Mouse (Mus musculus) MEL (cell line): ENCODE data around the gene Psors1c2. TPM values are rescaled to one million over a fixed set of nuclear protein-coding genes. Genes with fewer than 3 reads are reported as not detected.

ENCODE experiments used
- DNase-seq: peaks from one replicate; pipeline ENCODE4 v3.0.0; 2011; ENCODE audit warnings: low read depth, low spot score
- H3K27ac ChIP-seq: 2 replicates; pipeline ENCODE4 v1.5.1; 2012; ENCODE audit warnings: low read depth, mild to moderate bottlenecking, control low read depth, low read length, moderate library complexity; ENCODE audit not compliant: control insufficient read depth
- H3K27me3 ChIP-seq, 2 experiments: fragments of 150-350 bp in 1 of 2; sonication (generic) in 1 of 2; 2 replicates each; pipeline ENCODE4 v1.6.1; 2012; ENCODE audit warnings: low read length in 2 of 2, mild to moderate bottlenecking in 2 of 2, improper control_type of control experiment in 1 of 2, moderate library complexity in 1 of 2; ENCODE audit not compliant: insufficient read depth in 2 of 2, control insufficient read depth in 1 of 2
- H3K36me3 ChIP-seq, 2 experiments: 2 replicates each; pipeline ENCODE4 v1.6.1; 2012 to 2014; ENCODE audit warnings: low read length in 2 of 2, improper control_type of control experiment in 1 of 2, inconsistent platforms in 1 of 2, mild to moderate bottlenecking in 1 of 2; ENCODE audit not compliant: insufficient read depth in 2 of 2, control insufficient read depth in 1 of 2
- H3K4me1 ChIP-seq, 2 experiments: fragments of 150-350 bp in 1 of 2; sonication (generic) in 1 of 2; 2 replicates each; pipeline ENCODE4 v1.6.1; 2012; ENCODE audit warnings: low read length in 2 of 2, improper control_type of control experiment in 1 of 2, mild to moderate bottlenecking in 1 of 2; ENCODE audit not compliant: insufficient read depth in 2 of 2, control insufficient read depth in 1 of 2
- H3K4me3 ChIP-seq, 2 experiments: fragments of 150-350 bp in 1 of 2; sonication (generic) in 1 of 2; 2 replicates each; pipeline ENCODE4 v1.5.1; 2012; ENCODE audit warnings: low read depth in 2 of 2, low read length in 2 of 2, mild to moderate bottlenecking in 2 of 2, moderate library complexity in 2 of 2, control low read depth in 1 of 2, improper control_type of control experiment in 1 of 2; ENCODE audit not compliant: control insufficient read depth in 1 of 2, insufficient read depth in 1 of 2
- H3K79me2 ChIP-seq: 2 replicates; pipeline ENCODE4 v1.6.1; 2012; ENCODE audit warnings: mild to moderate bottlenecking, low read length, moderate library complexity; ENCODE audit not compliant: control insufficient read depth, poor library complexity, insufficient read depth
- H3K9ac ChIP-seq: 2 replicates; pipeline ENCODE4 v1.6.1; 2012; ENCODE audit warnings: low read depth, mild to moderate bottlenecking, control low read depth, low read length, moderate library complexity; ENCODE audit not compliant: control insufficient read depth, poor library complexity, severe bottlenecking
- H3K9me3 ChIP-seq: fragments of 150-350 bp; sonication (generic); replicated peaks from 2 replicates; pipeline ENCODE4 v1.6.1; 2012; ENCODE audit warnings: mild to moderate bottlenecking, low read length, improper control_type of control experiment, moderate library complexity; ENCODE audit not compliant: insufficient read depth
- CHD1 ChIP-seq: IDR thresholded peaks from 2 replicates; pipeline ENCODE4 v1.6.1; 2012; ENCODE audit warnings: low read depth, mild to moderate bottlenecking, inconsistent platforms, low read length, improper control_type of control experiment
- CHD2 ChIP-seq: IDR thresholded peaks from 2 replicates; pipeline ENCODE4 v1.6.1; 2011; ENCODE audit warnings: low read length, improper control_type of control experiment
- CTCF ChIP-seq, 3 experiments: IDR thresholded peaks in 2 of 3; conservative IDR thresholded peaks in 1 of 3; 2 replicates each; pipeline ENCODE4 v1.5.1; 2011 to 2012; ENCODE audit warnings: low read length in 3 of 3, low read depth in 2 of 3, mild to moderate bottlenecking in 2 of 3, improper control_type of control experiment in 1 of 3, inconsistent platforms in 1 of 3, mixed read lengths in 1 of 3, moderate library complexity in 1 of 3; ENCODE audit not compliant: control insufficient read depth in 1 of 3, insufficient read depth in 1 of 3, poor library complexity in 1 of 3, severe bottlenecking in 1 of 3
- E2F4 ChIP-seq: IDR thresholded peaks from 2 replicates; pipeline ENCODE4 v1.6.1; 2011; ENCODE audit warnings: low read depth, low read length, improper control_type of control experiment, borderline replicate concordance
- ELF1 ChIP-seq: IDR thresholded peaks from 2 replicates; pipeline ENCODE4 v1.6.1; 2014; ENCODE audit warnings: low read depth, mild to moderate bottlenecking, inconsistent platforms, low read length, improper control_type of control experiment, moderate library complexity
- ETS1 ChIP-seq: IDR thresholded peaks from 2 replicates; pipeline ENCODE4 v1.6.1; 2012; ENCODE audit warnings: low read depth, mild to moderate bottlenecking, inconsistent platforms, low read length, improper control_type of control experiment, moderate library complexity
- GATA1 ChIP-seq: IDR thresholded peaks from 2 replicates; pipeline ENCODE4 v1.6.1; 2011; ENCODE audit warnings: low read depth, low read length, improper control_type of control experiment
- KAT2A ChIP-seq: conservative IDR thresholded peaks from 2 replicates; pipeline ENCODE4 v1.6.1; 2012; ENCODE audit warnings: low read depth, low read length, improper control_type of control experiment, inconsistent platforms
- MAFK ChIP-seq: IDR thresholded peaks from 2 replicates; pipeline ENCODE4 v1.6.1; 2011; ENCODE audit warnings: low read depth, mild to moderate bottlenecking, low read length, improper control_type of control experiment, borderline replicate concordance
- MAX ChIP-seq: IDR thresholded peaks from 2 replicates; pipeline ENCODE4 v1.6.1; 2011; ENCODE audit warnings: low read length, improper control_type of control experiment
- MXI1 ChIP-seq: IDR thresholded peaks from 2 replicates; pipeline ENCODE4 v1.6.1; 2011; ENCODE audit warnings: mild to moderate bottlenecking, low read depth, low read length, improper control_type of control experiment
- MYB ChIP-seq: IDR thresholded peaks from 2 replicates; pipeline ENCODE4 v1.6.1; 2011; ENCODE audit warnings: mild to moderate bottlenecking, low read depth, low read length, improper control_type of control experiment
- NELFE ChIP-seq: IDR thresholded peaks from 2 replicates; pipeline ENCODE4 v1.6.1; 2011; ENCODE audit warnings: low read depth, low read length, improper control_type of control experiment
- NRF1 ChIP-seq: IDR thresholded peaks from 2 replicates; pipeline ENCODE4 v1.6.1; 2014; ENCODE audit warnings: low read depth, mild to moderate bottlenecking, inconsistent platforms, low read length, improper control_type of control experiment, moderate library complexity; ENCODE audit not compliant: poor library complexity, insufficient read depth, severe bottlenecking
- POLR2A ChIP-seq, 2 experiments: IDR thresholded peaks; 2 replicates each; pipeline ENCODE4 v1.6.1; 2011 to 2012; ENCODE audit warnings: low read length in 2 of 2, mild to moderate bottlenecking in 2 of 2, control low read depth in 1 of 2, improper control_type of control experiment in 1 of 2, low read depth in 1 of 2, moderate library complexity in 1 of 2; ENCODE audit not compliant: control insufficient read depth in 1 of 2, insufficient read depth in 1 of 2, poor library complexity in 1 of 2
- POLR2AphosphoS2 ChIP-seq: IDR thresholded peaks from 2 replicates; pipeline ENCODE4 v1.6.1; 2011; ENCODE audit warnings: low read length, improper control_type of control experiment
- RCOR1 ChIP-seq: IDR thresholded peaks from 2 replicates; pipeline ENCODE4 v1.6.1; 2012; ENCODE audit warnings: low read depth, mild to moderate bottlenecking, inconsistent platforms, low read length, improper control_type of control experiment
- TAL1 ChIP-seq: IDR thresholded peaks from 2 replicates; pipeline ENCODE4 v1.6.1; 2012; ENCODE audit warnings: mild to moderate bottlenecking, inconsistent platforms, low read length, moderate library complexity, mixed read lengths
- UBTF ChIP-seq: IDR thresholded peaks from 2 replicates; pipeline ENCODE4 v1.6.1; 2012; ENCODE audit warnings: low read depth, mild to moderate bottlenecking, inconsistent platforms, low read length, improper control_type of control experiment, moderate library complexity, borderline replicate concordance; ENCODE audit not compliant: insufficient read depth
- USF1 ChIP-seq: IDR thresholded peaks from 2 replicates; pipeline ENCODE4 v1.6.1; 2014; ENCODE audit warnings: low read depth, mild to moderate bottlenecking, inconsistent platforms, low read length, improper control_type of control experiment, moderate library complexity
- USF2 ChIP-seq, 2 experiments: IDR thresholded peaks; 2 replicates each; pipeline ENCODE4 v1.6.1; 2011 to 2012; ENCODE audit warnings: improper control_type of control experiment in 2 of 2, low read length in 2 of 2, borderline replicate concordance in 1 of 2, inconsistent platforms in 1 of 2, low read depth in 1 of 2, mild to moderate bottlenecking in 1 of 2; ENCODE audit not compliant: insufficient read depth in 1 of 2
- ZC3H11A ChIP-seq: IDR thresholded peaks from 2 replicates; pipeline ENCODE4 v1.6.1; 2012; ENCODE audit warnings: low read depth, mild to moderate bottlenecking, inconsistent platforms, low read length, improper control_type of control experiment
- ZKSCAN1 ChIP-seq: IDR thresholded peaks from 2 replicates; pipeline ENCODE4 v1.6.1; 2012; ENCODE audit warnings: low read depth, mild to moderate bottlenecking, inconsistent platforms, low read length, improper control_type of control experiment, moderate library complexity
- ZMIZ1 ChIP-seq: IDR thresholded peaks from 2 replicates; pipeline ENCODE4 v1.6.1; 2012; ENCODE audit warnings: low read depth, mild to moderate bottlenecking, inconsistent platforms, low read length, improper control_type of control experiment, moderate library complexity
- polyA plus RNA-seq, 2 experiments: library from polyadenylated mRNA; stranded (reverse) in 1 of 2; unstranded in 1 of 2; fragments of >175 nt in 1 of 2; fragments of >200 nt in 1 of 2; gene quantifications; 2 replicates each; pipeline versions ENCODE4 v1.2.1 to v1.2.4; 2012; ENCODE audit warnings: low replicate concordance in 2 of 2, low read depth in 1 of 2; ENCODE audit not compliant: insufficient read length in 2 of 2, insufficient read depth in 1 of 2, missing spikeins in 1 of 2
- total RNA-seq: library from RNA; depleted of rRNA; stranded (reverse); fragments of 300-350 nt; gene quantifications from 2 replicates; pipeline ENCODE4 v1.2.3, GENCODE M21; 2012

Gene Psors1c2
- total and polyA plus RNA-seq, 3 experiments: 0.27 to 1.3 TPM; not detected in 1

DNA sequence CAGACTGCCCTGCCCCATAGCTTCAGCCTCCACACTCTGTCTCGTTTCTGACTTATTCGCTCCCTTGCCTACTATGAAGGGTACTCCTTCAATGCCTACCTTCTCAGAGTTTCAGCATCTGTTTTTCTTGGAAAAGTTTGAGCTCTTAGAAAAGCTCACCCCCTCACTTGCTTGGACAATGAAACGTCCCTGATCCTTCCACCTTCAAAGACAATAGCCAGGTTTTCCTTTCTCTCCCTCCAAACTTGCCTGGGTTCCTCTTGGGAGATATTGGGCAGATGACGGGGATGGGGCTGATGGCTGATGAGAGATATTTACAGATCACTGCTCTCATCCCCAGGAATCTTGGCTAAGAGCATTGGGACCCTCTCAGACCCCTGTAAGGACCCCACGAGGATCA, 21.3 kb downstream of the Psors1c2 start:
- DNase-seq: no peak
- TF ChIP-seq ZMIZ1: no peak
- TF ChIP-seq ETS1: no peak
- TF ChIP-seq USF1: no peak
- no peak for TF ChIP-seq E2F4
- TF ChIP-seq ZC3H11A: no peak
- no peak for TF ChIP-seq GATA1
- no peak for TF ChIP-seq KAT2A
- TF ChIP-seq TAL1: no peak
- no peak for TF ChIP-seq POLR2AphosphoS2
- TF ChIP-seq NRF1: no peak
- no peak for TF ChIP-seq MAFK
- no peak for TF ChIP-seq NELFE
- TF ChIP-seq UBTF: no peak
- no peak for TF ChIP-seq CHD2
- TF ChIP-seq CTCF (IDR thresholded peaks at IDR 0.05 in 2 of 3, conservative IDR thresholded peaks at IDR 0.05 in 1 of 3; ENCODE audit: control insufficient read depth in 1 of 3, insufficient read depth in 1 of 3, low read depth in 2 of 3, low read length in 3 of 3, poor library complexity in 1 of 3, severe bottlenecking in 1 of 3): no peak
- Histone ChIP-seq H3K4me1 (peaks cover 0 to 6% of the 10 kb centered on the region in 2 experiments; a peak in 1 of 4 replicates), H3K36me3 (no peaks in the 10 kb centered on the region), H3K4me3 (no peak overlapping the region), H3K79me2 (no peaks in the 10 kb centered on the region), H3K9me3 (no peaks in the 10 kb centered on the region), H3K9ac (no peak overlapping the region), H3K27me3 (no peaks in the 10 kb centered on the region), H3K27ac (no peak overlapping the region)

GRCm38 (mm10) chr17:35554761-35555397, 21.9 kb downstream of the Psors1c2 start:
- H3K79me2 ChIP-seq: no peaks in the 10 kb centered on the region
- no peak overlapping the region for H3K9ac ChIP-seq
- H3K36me3 ChIP-seq: no peaks in the 10 kb centered on the region
- H3K4me3 ChIP-seq: no peak overlapping the region
- H3K27me3 ChIP-seq: no peaks in the 10 kb centered on the region
- H3K9me3 ChIP-seq: no peaks in the 10 kb centered on the region
- TF ChIP-seq MXI1: no peak
- TF ChIP-seq ELF1: no peak
- no peak for TF ChIP-seq UBTF
- TF ChIP-seq ZC3H11A: no peak
- TF ChIP-seq POLR2A (IDR thresholded peaks at IDR 0.05; ENCODE audit: control insufficient read depth in 1 of 2, insufficient read depth in 1 of 2, low read depth in 1 of 2, low read length in 2 of 2, poor library complexity in 1 of 2): no peak
- no peak for TF ChIP-seq USF2 (IDR thresholded peaks at IDR 0.05; ENCODE audit: borderline replicate concordance in 1 of 2, insufficient read depth in 1 of 2, low read depth in 1 of 2, low read length in 2 of 2)
- TF ChIP-seq ZKSCAN1: no peak
- no peak for TF ChIP-seq MAX
- no peak for TF ChIP-seq MYB
- TF ChIP-seq MAFK: no peak
- no peak for TF ChIP-seq KAT2A
- no peak for TF ChIP-seq NELFE
- TF ChIP-seq RCOR1: no peak
- no peak for TF ChIP-seq CHD1
- DNase-seq: no peak
- no peak overlapping the region for H3K27ac ChIP-seq
- H3K4me1 ChIP-seq: peaks cover 0 to 6% of the 10 kb centered on the region in 2 experiments; a peak in 1 of 4 replicates
